Mouse (Mus musculus) erythroid progenitor cell, adult 5-6 weeks (primary cell): ENCODE measurements at regions not wholly inside any gene's neighbourhood (a gene's known extent, or its start where the extent isn't known, plus 50 kb on each side); places are given as distances from the start of the nearest gene placed in this dataset.

Source experiments
- ATAC-seq: replicated peaks from 2 replicates; pipeline ENCODE4 v1.8.0; 2016; ENCODE audit warnings: moderate number of reproducible peaks, mild to moderate bottlenecking, moderate TSS enrichment, inconsistent platforms; ENCODE audit not compliant: poor library complexity, low FRiP score, severe bottlenecking

GRCm38 (mm10) chr13:102397411-102397810, 295.9 kb upstream of the Cd180 start:
- no peak for ATAC-seq

GRCm38 (mm10) chr13:102411840-102412239, 281.5 kb upstream of the Cd180 start:
- ATAC-seq, result no peak

GRCm38 (mm10) chr13:102434372-102434954, 258.9 kb upstream of the Cd180 start:
- ATAC-seq, result no peak

GRCm38 (mm10) chr13:102442676-102443075, 250.7 kb upstream of the Cd180 start:
- ATAC-seq, result no peak

GRCm38 (mm10) chr13:102447310-102447709, 246.0 kb upstream of the Cd180 start:
- no peak for ATAC-seq

GRCm38 (mm10) chr13:102449416-102450121, 243.8 kb upstream of the Cd180 start:
- no peak for ATAC-seq

GRCm38 (mm10) chr13:102451176-102451575, 242.2 kb upstream of the Cd180 start:
- ATAC-seq, result no peak

GRCm38 (mm10) chr13:102458711-102459110, 234.6 kb upstream of the Cd180 start:
- no peak for ATAC-seq

- no peak for ATAC-seq
These were observed 229.4 kb upstream of the Cd180 start for GRCm38 (mm10) chr13:102463993-102464392.

GRCm38 (mm10) chr13:102481906-102482305, 211.5 kb upstream of the Cd180 start:
- ATAC-seq, result no peak

- ATAC-seq, result no peak
These were observed 210.9 kb upstream of the Cd180 start for GRCm38 (mm10) chr13:102482451-102482850.

GRCm38 (mm10) chr13:102487416-102488097, 205.8 kb upstream of the Cd180 start:
- no peak for ATAC-seq

- ATAC-seq, result no peak
These were observed 202.0 kb upstream of the Cd180 start for GRCm38 (mm10) chr13:102491370-102491769.

- ATAC-seq, result no peak
These were observed 189.0 kb upstream of the Cd180 start for GRCm38 (mm10) chr13:102504157-102504947.

- no peak for ATAC-seq
These were observed 186.1 kb upstream of the Cd180 start for GRCm38 (mm10) chr13:102507226-102507625.

GRCm38 (mm10) chr13:102507916-102508315, 185.4 kb upstream of the Cd180 start:
- ATAC-seq, result no peak

GRCm38 (mm10) chr13:102510733-102511279, 182.6 kb upstream of the Cd180 start:
- ATAC-seq, result no peak

GRCm38 (mm10) chr13:102518169-102518882, 175.0 kb upstream of the Cd180 start:
- no peak for ATAC-seq

- ATAC-seq, result no peak
These were observed 171.9 kb upstream of the Cd180 start for GRCm38 (mm10) chr13:102521427-102521826.
